Comparison of ENCODE assay signal across 8 mouse cellular contexts in the genomic region with DNA sequence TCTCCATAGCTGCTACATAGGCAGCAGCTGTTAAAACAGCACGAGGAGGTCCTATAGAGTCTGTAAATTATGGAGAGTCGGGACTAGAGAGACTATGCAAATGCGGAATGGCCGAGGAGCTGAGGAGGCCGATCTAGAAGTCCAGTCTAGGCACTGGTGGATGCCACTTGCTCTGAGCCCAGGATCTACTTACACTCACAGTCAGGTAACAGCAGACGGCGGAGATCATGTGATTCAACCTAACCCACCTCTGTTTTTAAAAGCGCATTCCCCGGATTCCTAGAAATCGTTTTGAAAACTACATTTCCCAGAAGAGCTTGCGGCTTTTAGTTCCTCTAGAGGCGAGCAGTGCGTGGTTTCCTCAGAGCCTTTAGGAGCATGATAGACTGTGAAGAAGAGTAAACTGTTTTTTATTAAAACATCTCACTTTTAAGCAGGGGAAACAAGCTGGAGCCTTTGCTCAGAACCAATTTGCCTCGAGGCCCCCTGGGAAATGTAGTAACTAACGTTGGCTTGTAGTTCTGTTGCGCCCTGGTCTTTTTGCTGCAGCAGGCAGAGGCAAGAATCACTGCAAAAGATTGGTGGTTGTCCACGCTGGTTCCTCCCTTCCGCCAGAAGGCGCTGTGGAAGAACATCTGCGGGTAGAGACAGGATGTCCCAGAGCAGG.
DNase-seq lines count a peak whose midpoint lies in the region; ATAC-seq lines count a peak whose summit lies in the region.

No protein-coding gene starts in this region.

- no peaks in the 10 kb centered on the region; the same call in 1 of the 2 replicates for H3K4me1 ChIP-seq in hindbrain, embryonic 16.5 days (ENCODE audit: control insufficient read depth, insufficient read depth, low read depth, low read length)

- DNase-seq in WW6 (ENCODE audit: low read depth, low spot score), result peak; percentile 70
- peak; percentile 43 to 72 for DNase-seq in cerebellum, postnatal 4 days (ENCODE audit: low spot score in 2 of 2)
- DNase-seq in gastrocnemius, adult 8-10 months (ENCODE audit: low spot score in 2 of 2), result peak; percentile 8 to 27
- peak; percentile 73 to 75 for DNase-seq in layer of hippocampus, postnatal 36 days
- DNase-seq in lung, postnatal 14 days, result peak; percentile 75
- peak; percentile 89 for DNase-seq in retina, postnatal 1 day
- DNase-seq in urinary bladder, postnatal 14 days (ENCODE audit: low spot score), result peak; percentile 80

- H3K9me3 ChIP-seq in hindbrain, embryonic 16.5 days (ENCODE audit: control insufficient read depth, low read length), result no peaks in the 10 kb centered on the region

- WGBS in hindbrain, embryonic 16.5 days, result 3% methylated on average over 20 of the region's 20 CpGs

- ATAC-seq in hindbrain, embryonic 16.5 days, result peak; percentile 90

- H3K36me3 ChIP-seq in hindbrain, embryonic 16.5 days (ENCODE audit: control insufficient read depth, insufficient read depth, low read length), result no peaks in the 10 kb centered on the region

- H3K4me3 ChIP-seq in hindbrain, embryonic 16.5 days (ENCODE audit: low read length), result peak overlapping the region; percentile 49

- no peaks in the 10 kb centered on the region for H3K27me3 ChIP-seq in hindbrain, embryonic 16.5 days (replicated peaks; ENCODE audit: control insufficient read depth, insufficient read depth, low read length)

- peak overlapping the region; percentile 62 for H3K9ac ChIP-seq in hindbrain, embryonic 16.5 days (ENCODE audit: low read depth, low read length)

- peak overlapping the region; percentile 63 for H3K4me2 ChIP-seq in hindbrain, embryonic 16.5 days (ENCODE audit: low read length)

- H3K27ac ChIP-seq in hindbrain, embryonic 16.5 days (ENCODE audit: low read depth, low read length), result peak overlapping the region; percentile 80

Comparison
In these comparisons a context has a peak if more than half of its experiments do, and no peak if none do; other contexts are left out.
1. Peak in every context shown above with its lines: DNase-seq, ATAC-seq, H3K4me3 ChIP-seq and H3K27ac ChIP-seq.
2. DNase-seq: peak in every context shown above with its lines; median percentile 89 in retina, postnatal 1 day; 80 in urinary bladder, postnatal 14 days; 75 in lung, postnatal 14 days; 74 in layer of hippocampus, postnatal 36 days; 70 in WW6; 58 in cerebellum, postnatal 4 days; 18 in gastrocnemius, adult 8-10 months.